Mouse (Mus musculus) limb, embryonic 15.5 days (tissue): ENCODE measurements around the gene Zdhhc14. TPM values are rescaled to one million over a fixed set of nuclear protein-coding genes. Genes with fewer than 3 reads are reported as not detected.

Experiments
- ATAC-seq: fragments of 200-750 bp; cut with Nextera tagmentation; 2 replicates; pipeline ENCODE4 v1.8.0; 2017; ENCODE audit warnings: low read depth, moderate TSS enrichment; ENCODE audit not compliant: insufficient number of reproducible peaks, low FRiP score, low TSS enrichment
- H3K27ac ChIP-seq: fragments of 300-500 bp; sonication (generic); 2 replicates; pipeline ENCODE4 v1.5.1; 2015; ENCODE audit warnings: moderate library complexity, mild to moderate bottlenecking, inconsistent platforms
- H3K27me3 ChIP-seq: fragments of 300-500 bp; sonication (generic); 2 replicates; pipeline ENCODE4 v1.6.1; 2015; ENCODE audit warnings: inconsistent platforms
- H3K36me3 ChIP-seq: fragments of 300-500 bp; sonication (generic); 2 replicates; pipeline ENCODE4 v1.6.1; 2015; ENCODE audit warnings: inconsistent platforms
- H3K4me1 ChIP-seq: fragments of 300-500 bp; sonication (generic); 2 replicates; pipeline ENCODE4 v1.6.1; 2015; ENCODE audit warnings: inconsistent platforms
- H3K4me2 ChIP-seq: fragments of 300-500 bp; sonication (generic); 2 replicates; pipeline ENCODE4 v1.6.1; 2015; ENCODE audit warnings: mild to moderate bottlenecking, inconsistent platforms
- H3K4me3 ChIP-seq: fragments of 300-500 bp; sonication (generic); 2 replicates; pipeline ENCODE4 v1.5.1; 2015; ENCODE audit warnings: mild to moderate bottlenecking, inconsistent platforms
- H3K9ac ChIP-seq: fragments of 300-500 bp; sonication (generic); 2 replicates; pipeline ENCODE4 v1.6.1; 2015; ENCODE audit warnings: inconsistent platforms
- H3K9me3 ChIP-seq: fragments of 300-500 bp; sonication (generic); 2 replicates; pipeline ENCODE4 v1.6.1; 2016; ENCODE audit warnings: inconsistent platforms
- WGBS: fragments of 180-500 bp; shearing (Covaris S2); methylation state at CpG from one replicate; pipeline ENCODE4 v1.1.7; 2015; 5-methylcytosine and 5-hydroxymethylcytosine counted together
- polyA plus RNA-seq: library from polyadenylated mRNA; unstranded; fragments of >200 nt; fragmentation: Nextera tagmentation; extraction: Ambion mirVana; gene quantifications from 2 replicates; pipeline ENCODE4 v1.2.1, GENCODE M21; 2015

Gene Zdhhc14
- polyA plus RNA-seq, 1 experiment from 2014 or later: 5.1 TPM

DNA sequence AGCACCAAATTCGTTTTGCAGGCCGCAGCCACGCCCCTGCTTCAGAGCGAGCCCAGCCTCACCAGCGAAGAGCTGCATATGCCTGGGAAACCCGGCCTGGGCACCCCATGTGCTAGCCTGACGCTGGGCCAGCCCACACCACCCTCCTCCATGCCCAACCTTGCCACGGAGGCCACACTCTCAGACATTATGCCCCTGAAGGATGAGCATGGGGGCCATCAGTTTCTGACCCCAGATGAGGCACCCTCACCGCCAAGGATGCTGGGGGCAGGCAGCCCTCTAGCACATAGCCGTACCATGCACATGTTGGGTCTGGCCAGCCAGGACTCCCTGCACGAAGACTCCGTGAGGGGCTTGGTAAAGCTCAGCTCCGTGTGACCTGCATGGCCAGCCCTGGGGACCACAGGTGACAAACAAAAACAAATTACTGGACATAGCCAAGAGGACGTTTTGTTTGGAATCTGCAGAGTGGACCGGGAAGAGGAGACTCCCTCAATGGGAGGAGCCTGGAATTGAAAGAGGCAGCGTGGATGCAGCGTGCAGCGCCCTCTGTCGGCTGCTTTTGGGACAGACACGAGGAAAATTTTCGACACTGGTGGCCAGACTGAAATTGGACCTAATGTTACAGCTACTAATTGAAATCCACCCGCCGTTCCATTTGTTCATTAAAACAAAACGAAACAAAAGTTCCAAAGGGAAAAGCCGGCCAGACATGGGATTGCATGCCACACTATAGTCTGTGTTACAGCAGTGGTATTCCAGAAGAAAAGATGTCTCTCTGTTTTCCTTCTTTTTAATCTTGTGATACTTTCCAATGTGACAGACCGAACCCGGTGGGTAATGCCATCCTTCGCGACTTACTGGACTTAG is 260.6 kb downstream of the Zdhhc14 start:
- Histone ChIP-seq H3K27ac (peak overlapping the region; percentile 11; the same call in 1 of the 2 replicates), H3K4me2 (peak overlapping the region; percentile 86), H3K36me3 (no peaks in the 10 kb centered on the region), H3K9me3 (no peaks in the 10 kb centered on the region), H3K27me3 (no peaks in the 10 kb centered on the region), H3K9ac (peak overlapping the region; percentile 33; the same call in 1 of the 2 replicates), H3K4me1 (peaks cover 10% of the 10 kb centered on the region), H3K4me3 (peak overlapping the region; percentile 50)
- 10% methylated on average over 29 of the region's 29 CpGs for WGBS
- peak; percentile 74; the same call in 1 of the 2 replicates for ATAC-seq

DNA sequence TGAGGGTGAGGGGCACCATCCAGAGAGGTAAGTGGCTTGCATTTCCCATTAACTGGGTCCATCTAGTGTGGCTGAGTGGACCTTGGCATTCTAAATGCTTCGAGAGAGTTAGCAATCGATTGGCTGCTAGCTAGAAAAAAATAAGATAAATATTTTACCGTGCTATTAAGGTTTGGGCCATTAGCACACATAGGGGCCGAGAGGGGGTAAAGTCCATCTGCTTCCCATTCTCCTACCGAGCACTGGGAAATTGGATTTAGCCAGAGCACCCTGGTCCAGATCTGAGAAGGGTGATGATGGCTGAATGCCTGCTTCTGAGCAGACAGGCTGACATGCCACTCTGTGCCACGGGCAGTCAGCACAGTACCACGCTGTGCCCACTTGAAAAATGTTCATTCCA is 263.1 kb downstream of the Zdhhc14 start:
- Histone ChIP-seq H3K27ac (no peak overlapping the region), H3K4me2 (no peak overlapping the region), H3K27me3 (no peaks in the 10 kb centered on the region), H3K36me3 (no peaks in the 10 kb centered on the region), H3K4me3 (no peak overlapping the region), H3K9ac (no peak overlapping the region), H3K9me3 (no peaks in the 10 kb centered on the region), H3K4me1 (peaks cover 10% of the 10 kb centered on the region)
- ATAC-seq: no peak
- 81% methylated on average over 7 of the region's 7 CpGs for WGBS

DNA sequence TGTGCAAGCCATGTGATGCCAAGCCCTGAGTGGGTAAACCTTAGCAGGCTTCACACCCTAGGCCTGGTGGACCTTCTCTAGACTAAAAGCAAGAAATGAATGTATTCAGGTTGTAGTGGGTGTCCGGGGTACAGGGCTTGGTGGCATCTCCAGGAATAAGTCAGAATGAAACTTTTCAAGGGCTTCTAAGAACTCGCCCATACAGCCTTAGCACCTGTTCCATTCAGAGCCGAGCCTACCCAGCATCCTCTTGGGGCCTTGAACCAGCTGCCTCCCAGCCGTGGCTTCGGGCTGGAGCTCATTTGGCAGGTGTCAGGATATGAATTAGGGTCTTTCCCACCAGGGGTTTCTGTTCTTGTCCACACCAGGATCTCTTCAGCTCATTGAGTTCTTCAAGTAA is 263.7 kb downstream of the Zdhhc14 start:
- WGBS: 57% methylated on average over 5 of the region's 5 CpGs

DNA sequence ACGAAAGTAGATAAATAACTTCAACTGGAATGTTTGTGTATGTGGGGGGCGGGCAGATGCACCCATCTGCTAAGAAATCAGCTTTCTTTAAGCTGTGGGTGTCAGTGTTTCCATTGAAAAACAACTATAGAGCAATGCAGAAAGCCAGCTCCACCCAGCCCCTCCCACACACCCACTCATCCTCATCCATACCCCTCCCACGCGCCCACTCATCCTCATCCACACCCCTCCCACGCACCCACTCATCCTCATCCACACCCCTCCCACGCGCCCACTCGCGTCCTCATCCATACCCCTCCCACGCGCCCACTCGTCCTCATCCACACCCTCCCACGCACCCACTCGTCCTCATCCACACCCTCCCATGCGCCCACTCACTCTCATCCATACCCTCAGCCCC is 264.5 kb downstream of the Zdhhc14 start:
- Histone ChIP-seq H3K36me3 (no peaks in the 10 kb centered on the region), H3K9ac (no peak overlapping the region), H3K4me2 (no peak overlapping the region), H3K4me1 (peaks cover 10% of the 10 kb centered on the region), H3K27me3 (no peaks in the 10 kb centered on the region), H3K4me3 (no peak overlapping the region), H3K9me3 (no peaks in the 10 kb centered on the region), H3K27ac (no peak overlapping the region)
- no peak for ATAC-seq
- WGBS: 85% methylated on average over 15 of the region's 15 CpGs

More for the DNA sequence above, 263.7 kb downstream of the Zdhhc14 start:
- no peak overlapping the region for H3K27ac ChIP-seq
- no peak overlapping the region for H3K9ac ChIP-seq
- no peaks in the 10 kb centered on the region for H3K27me3 ChIP-seq
- no peaks in the 10 kb centered on the region for H3K9me3 ChIP-seq
- no peaks in the 10 kb centered on the region for H3K36me3 ChIP-seq
- ATAC-seq: no peak
- H3K4me2 ChIP-seq: no peak overlapping the region
- peaks cover 10% of the 10 kb centered on the region for H3K4me1 ChIP-seq
- H3K4me3 ChIP-seq: no peak overlapping the region

DNA sequence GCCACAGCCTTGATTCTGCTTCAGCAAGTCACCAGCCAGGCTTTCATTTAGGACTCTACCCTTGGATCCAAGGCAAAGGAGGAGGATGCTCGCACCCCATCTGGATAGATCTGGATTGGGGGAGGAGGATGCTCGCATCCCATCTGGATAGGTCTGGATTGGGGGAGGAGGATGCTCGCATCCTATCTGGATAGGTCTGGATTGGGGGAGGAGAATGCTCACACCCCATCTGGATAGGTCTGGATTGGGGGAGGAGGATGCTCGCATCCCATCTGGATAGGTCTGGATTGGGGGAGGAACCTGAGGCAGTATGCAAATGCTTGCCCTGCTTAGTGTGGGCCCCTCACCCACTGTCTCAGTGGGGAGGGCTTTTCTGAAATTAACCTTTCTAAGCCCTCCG is 271.4 kb downstream of the Zdhhc14 start:
- H3K9me3 ChIP-seq: no peaks in the 10 kb centered on the region
- no peak overlapping the region for H3K27ac ChIP-seq
- no peak overlapping the region for H3K4me3 ChIP-seq
- H3K9ac ChIP-seq: no peak overlapping the region
- ATAC-seq: no peak
- no peaks in the 10 kb centered on the region for H3K4me1 ChIP-seq
- 90% methylated on average over 5 of the region's 5 CpGs for WGBS
- no peak overlapping the region for H3K4me2 ChIP-seq
- no peaks in the 10 kb centered on the region for H3K36me3 ChIP-seq
- no peaks in the 10 kb centered on the region for H3K27me3 ChIP-seq

DNA sequence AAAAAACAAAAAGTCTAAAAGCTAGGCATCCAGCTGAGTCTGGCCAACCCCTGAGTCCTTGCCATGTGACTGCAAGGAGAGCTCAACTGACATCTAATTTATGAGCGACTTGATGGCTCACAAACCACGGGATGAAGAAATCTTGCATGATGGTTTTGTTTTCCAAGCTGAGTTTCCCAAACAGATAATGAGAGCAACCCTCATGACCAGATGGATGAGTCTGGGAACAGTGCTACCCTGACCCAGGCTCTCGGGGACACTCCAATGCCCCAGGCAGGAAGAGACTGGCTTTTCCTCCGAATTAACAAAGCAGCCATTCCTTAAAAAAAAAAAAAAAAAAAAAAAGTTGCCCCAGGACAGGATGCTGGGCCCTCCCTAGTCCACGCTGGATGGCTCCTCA is 271.9 kb downstream of the Zdhhc14 start:
- H3K27ac ChIP-seq: no peak overlapping the region
- no peak for ATAC-seq
- H3K9ac ChIP-seq: no peak overlapping the region
- no peak overlapping the region for H3K4me3 ChIP-seq
- no peaks in the 10 kb centered on the region for H3K36me3 ChIP-seq
- H3K9me3 ChIP-seq: no peaks in the 10 kb centered on the region
- no peaks in the 10 kb centered on the region for H3K27me3 ChIP-seq
- WGBS: 42% methylated on average over 5 of the region's 5 CpGs
- H3K4me1 ChIP-seq: peaks cover 3% of the 10 kb centered on the region; the same call in 1 of the 2 replicates
- no peak overlapping the region for H3K4me2 ChIP-seq

DNA sequence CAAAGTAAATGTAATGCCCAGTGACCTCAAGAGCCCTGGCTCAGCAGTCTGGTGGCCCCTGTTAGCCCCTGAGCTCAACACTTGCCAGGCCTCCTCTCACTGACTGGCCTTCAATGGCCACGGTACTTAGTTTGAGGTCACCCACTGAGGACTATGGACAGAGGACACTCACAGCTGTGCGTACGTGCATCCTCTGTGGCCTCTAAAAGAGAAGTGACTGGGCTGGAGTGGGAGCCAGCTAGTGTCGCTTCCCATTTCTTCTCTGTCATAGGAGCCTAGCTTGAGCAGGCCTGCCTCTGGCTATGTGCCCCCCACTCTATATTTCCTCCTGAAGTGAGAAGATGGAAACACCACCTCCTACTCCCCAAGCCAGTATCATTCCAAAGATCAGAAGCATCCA is 273.4 kb downstream of the Zdhhc14 start:
- no peak overlapping the region for H3K4me3 ChIP-seq
- H3K27ac ChIP-seq: no peak overlapping the region
- no peaks in the 10 kb centered on the region for H3K9me3 ChIP-seq
- H3K9ac ChIP-seq: no peak overlapping the region
- no peaks in the 10 kb centered on the region for H3K36me3 ChIP-seq
- no peak overlapping the region for H3K4me2 ChIP-seq
- peaks cover 16% of the 10 kb centered on the region for H3K4me1 ChIP-seq
- 89% methylated on average over 4 of the region's 4 CpGs for WGBS
- H3K27me3 ChIP-seq: no peaks in the 10 kb centered on the region
- ATAC-seq: no peak

DNA sequence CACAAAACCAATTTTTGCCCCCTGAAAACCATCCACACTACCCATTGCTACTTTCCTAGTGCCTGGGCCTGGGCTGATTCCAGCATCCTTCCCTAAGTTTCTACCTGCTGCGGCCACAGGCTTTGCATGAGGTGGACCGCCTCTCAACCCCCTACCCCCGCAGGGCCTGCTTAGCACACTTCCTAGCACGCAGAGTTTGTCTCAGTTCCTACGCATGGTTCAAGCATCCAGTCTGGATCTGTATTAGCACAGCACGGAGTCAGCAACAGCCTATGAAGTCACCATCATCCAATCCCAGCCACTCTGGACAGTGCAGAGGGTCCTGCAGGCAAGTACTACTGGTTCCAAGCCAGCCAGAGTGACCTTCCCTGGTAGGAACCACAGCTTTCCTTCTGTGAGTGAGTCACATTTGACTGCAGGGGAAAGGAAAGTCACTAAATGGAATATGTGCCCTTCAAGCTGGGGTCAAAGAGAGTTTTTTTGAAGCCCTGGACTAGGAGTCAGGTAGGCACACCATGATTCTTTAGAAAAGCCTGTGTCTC is 275.9 kb downstream of the Zdhhc14 start:
- no peak for ATAC-seq
- WGBS: 68% methylated on average over 6 of the region's 6 CpGs
- Histone ChIP-seq H3K9ac (no peak overlapping the region), H3K4me1 (peaks cover 22% of the 10 kb centered on the region), H3K27me3 (no peaks in the 10 kb centered on the region), H3K4me2 (no peak overlapping the region), H3K27ac (0 out of 2 replicates have a peak overlapping the region, but pooled peaks have one; percentile 17), H3K4me3 (no peak overlapping the region), H3K36me3 (no peaks in the 10 kb centered on the region), H3K9me3 (no peaks in the 10 kb centered on the region)

DNA sequence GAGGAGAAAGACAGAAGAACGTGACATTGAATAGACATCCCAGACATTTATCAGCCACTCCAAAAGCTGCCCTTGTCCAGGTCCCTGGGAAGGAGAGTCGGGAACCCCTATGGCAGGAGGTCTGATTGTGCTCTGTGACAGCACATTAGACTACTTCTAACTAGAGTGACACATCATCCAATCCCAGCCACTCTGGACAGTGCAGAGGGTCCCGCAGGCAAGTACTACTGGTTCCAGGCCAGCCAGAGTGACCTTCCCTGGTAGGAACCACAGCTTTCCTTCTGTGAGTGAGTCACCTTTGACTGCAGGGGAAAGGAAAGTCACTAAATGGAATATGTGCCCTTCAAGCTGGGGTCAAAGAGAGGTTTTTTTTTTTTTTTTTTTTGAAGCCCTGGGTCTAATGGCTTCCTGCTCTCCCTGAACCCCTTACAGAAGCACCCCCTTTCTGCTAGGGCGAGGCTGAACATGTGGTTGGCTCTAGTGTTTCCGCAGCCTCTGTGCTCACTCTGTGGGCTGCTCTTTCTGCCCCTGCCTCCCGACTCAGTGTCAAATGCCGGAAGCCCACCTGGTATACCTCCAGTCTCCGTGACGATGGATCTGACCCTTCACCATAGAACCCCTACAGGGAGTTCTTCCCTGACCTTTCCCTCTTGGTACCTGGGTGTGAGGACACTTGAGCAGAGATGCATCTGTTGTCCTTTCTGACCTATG is 276.6 kb downstream of the Zdhhc14 start:
- H3K4me1 ChIP-seq: peaks cover 22% of the 10 kb centered on the region
- H3K36me3 ChIP-seq: no peaks in the 10 kb centered on the region
- H3K27me3 ChIP-seq: no peaks in the 10 kb centered on the region
- no peak overlapping the region for H3K4me3 ChIP-seq
- H3K4me2 ChIP-seq: no peak overlapping the region
- H3K9me3 ChIP-seq: no peaks in the 10 kb centered on the region
- no peak for ATAC-seq
- 84% methylated on average over 9 of the region's 9 CpGs for WGBS
- H3K27ac ChIP-seq: peak overlapping the region; percentile 89
- no peak overlapping the region for H3K9ac ChIP-seq

DNA sequence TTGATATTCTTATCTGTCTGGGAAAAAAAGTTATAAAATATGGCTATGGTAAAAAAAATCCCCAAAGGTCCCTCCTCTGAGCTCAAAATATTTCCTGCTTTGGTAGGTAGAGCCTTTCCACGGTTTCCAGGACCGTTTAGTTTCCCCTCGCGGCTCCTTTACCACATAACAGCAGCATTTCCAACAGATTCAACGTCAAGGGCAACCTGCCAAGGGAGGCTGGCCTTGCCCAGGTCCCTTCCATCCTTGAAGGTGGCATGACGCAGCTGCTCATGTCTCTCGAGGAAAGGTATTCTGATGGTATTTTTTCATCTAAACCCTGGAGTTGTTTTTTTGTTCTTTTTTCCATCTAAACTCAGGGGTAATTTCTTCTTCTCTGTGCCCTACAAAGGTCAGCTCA is 277.4 kb downstream of the Zdhhc14 start:
- Histone ChIP-seq H3K27ac (peak overlapping the region; percentile 89), H3K9ac (no peak overlapping the region), H3K27me3 (no peaks in the 10 kb centered on the region), H3K4me2 (peak overlapping the region; percentile 65), H3K9me3 (no peaks in the 10 kb centered on the region; the same call in 1 of the 2 replicates), H3K4me3 (peak overlapping the region; percentile 35; the same call in 1 of the 2 replicates), H3K4me1 (peaks cover 22% of the 10 kb centered on the region), H3K36me3 (no peaks in the 10 kb centered on the region)
- WGBS: 10% methylated on average over 7 of the region's 7 CpGs
- ATAC-seq: no peak

DNA sequence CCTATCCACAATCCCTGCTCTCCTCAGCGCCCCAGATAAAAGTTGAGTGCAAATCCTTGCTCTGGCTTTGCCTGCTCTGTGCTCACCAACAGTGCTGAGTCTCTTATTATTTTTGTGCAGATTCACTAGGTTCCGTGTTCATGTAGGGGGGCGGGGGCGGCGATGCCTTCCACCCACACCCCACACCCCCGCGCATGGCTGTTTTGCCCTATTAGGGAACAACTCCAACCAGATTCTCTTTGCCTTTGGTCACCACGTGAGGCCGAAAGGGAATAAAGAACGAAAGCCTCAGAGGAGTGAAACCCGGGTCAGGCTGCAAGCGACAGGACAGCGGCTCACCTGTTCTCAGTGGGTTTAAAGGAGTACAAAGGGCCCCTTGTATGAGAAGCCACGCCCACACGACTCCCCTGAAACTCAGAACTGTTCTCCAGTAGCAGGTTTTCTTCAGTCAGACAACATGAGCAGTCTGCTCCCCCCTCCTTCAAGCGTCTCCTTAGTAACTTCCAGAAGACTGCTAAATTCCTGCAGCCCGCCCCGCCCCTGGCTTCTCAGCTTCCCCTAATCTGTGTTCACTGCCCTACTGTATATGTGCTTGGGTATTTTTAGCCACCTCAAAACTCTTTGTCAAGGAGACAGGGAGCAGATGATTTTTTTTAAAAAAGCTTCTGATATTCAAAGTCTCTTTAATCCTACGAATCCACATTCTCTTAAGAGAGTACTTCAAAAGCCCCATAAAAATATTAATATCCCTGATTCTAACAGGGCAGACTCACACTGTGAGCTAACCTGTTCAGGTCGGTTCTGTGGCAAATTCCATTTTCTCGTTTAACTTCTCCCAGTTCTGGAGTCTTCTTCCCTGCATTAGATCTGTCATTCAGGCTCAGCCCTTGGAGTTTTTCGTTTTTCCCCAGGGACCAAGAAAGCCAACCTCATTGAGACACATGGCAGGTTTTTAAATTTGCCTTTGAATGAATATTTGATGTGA is 278.2 kb downstream of the Zdhhc14 start:
- H3K4me2 ChIP-seq: peak overlapping the region; percentile 65
- peak; percentile 90 for ATAC-seq
- 0 out of 2 replicates have a peak overlapping the region, but pooled peaks have one; percentile 15 for H3K9ac ChIP-seq
- no peaks in the 10 kb centered on the region for H3K36me3 ChIP-seq
- no peaks in the 10 kb centered on the region; the same call in 1 of the 2 replicates for H3K9me3 ChIP-seq
- peak overlapping the region; percentile 89 for H3K27ac ChIP-seq
- peaks cover 22% of the 10 kb centered on the region for H3K4me1 ChIP-seq
- no peaks in the 10 kb centered on the region for H3K27me3 ChIP-seq
- peak overlapping the region; percentile 35 for H3K4me3 ChIP-seq
- WGBS: 5% methylated on average over 22 of the region's 22 CpGs
